Mouse (Mus musculus): Measurements from ENCODE around the gene Vkorc1l1. TPM values are rescaled to one million over a fixed set of nuclear protein-coding genes. Genes with fewer than 3 reads are reported as not detected.

The Vkorc1l1 gene
- polyA plus RNA-seq, 1 experiment: not detected

- TF ChIP-seq POLR2A (IDR thresholded peaks at IDR 0.05; ENCODE audit: insufficient read depth, low read depth, low read length) (no peak), CTCF (IDR thresholded peaks at IDR 0.05; ENCODE audit: insufficient read depth, low read depth, low read length) (no peak)
- no peak overlapping the region for H3K4me3 ChIP-seq (ENCODE audit: insufficient read depth, low read depth, low read length)
- 15% methylated on average over 3 of the region's 3 CpGs for WGBS
These were observed 24.7 kb downstream of the Vkorc1l1 start for GRCm38 (mm10) chr5:129966448-129966847.

DNA sequence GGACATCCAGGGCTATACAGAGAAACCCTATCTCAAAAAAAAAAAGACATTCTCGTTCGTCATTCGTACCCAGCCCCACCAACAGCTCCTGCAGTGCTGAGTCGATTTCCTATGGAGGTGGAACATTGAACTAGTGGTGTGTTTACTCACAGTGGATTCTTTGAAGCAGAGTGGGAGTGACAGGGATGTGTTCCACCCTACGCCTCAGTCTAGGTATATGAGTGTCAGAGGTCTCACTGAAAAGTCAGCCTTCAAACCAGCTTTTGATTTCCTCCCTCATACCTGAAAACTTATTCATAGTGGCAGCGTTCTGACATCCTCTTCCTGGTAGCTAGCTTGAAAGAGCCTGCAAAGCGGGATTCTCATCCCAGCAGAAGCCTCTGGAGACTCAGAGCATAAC lies 26.6 kb downstream of the Vkorc1l1 start:
- no peak overlapping the region for H3K4me3 ChIP-seq (ENCODE audit: insufficient read depth, low read depth, low read length)
- WGBS: 75% methylated on average over 7 of the region's 7 CpGs
- H3K27ac ChIP-seq (ENCODE audit: insufficient read depth, low read depth, low read length): no peak overlapping the region
- H3K4me1 ChIP-seq (ENCODE audit: control insufficient read depth, insufficient read depth, low read length): peaks cover 2% of the 10 kb centered on the region
- TF ChIP-seq POLR2A (IDR thresholded peaks at IDR 0.05; ENCODE audit: insufficient read depth, low read depth, low read length) (no peak), CTCF (IDR thresholded peaks at IDR 0.05; ENCODE audit: insufficient read depth, low read depth, low read length) (no peak)

More at GRCm38 (mm10) chr5:129966448-129966847, 24.7 kb downstream of the Vkorc1l1 start:
- H3K4me1 ChIP-seq (ENCODE audit: control insufficient read depth, insufficient read depth, low read length): peaks cover 2% of the 10 kb centered on the region
- no peak overlapping the region for H3K27ac ChIP-seq (ENCODE audit: insufficient read depth, low read depth, low read length)

- no peak overlapping the region for H3K27ac ChIP-seq (ENCODE audit: insufficient read depth, low read depth, low read length)
- H3K4me3 ChIP-seq (ENCODE audit: insufficient read depth, low read depth, low read length): no peak overlapping the region
- peaks cover 1% of the 10 kb centered on the region for H3K4me1 ChIP-seq (ENCODE audit: control insufficient read depth, insufficient read depth, low read length)
- 83% methylated on average over 4 of the region's 4 CpGs for WGBS
- TF ChIP-seq CTCF (IDR thresholded peaks at IDR 0.05; ENCODE audit: insufficient read depth, low read depth, low read length): no peak
- TF ChIP-seq POLR2A (IDR thresholded peaks at IDR 0.05; ENCODE audit: insufficient read depth, low read depth, low read length): no peak
These were observed 29.7 kb downstream of the Vkorc1l1 start for GRCm38 (mm10) chr5:129971491-129971890.

DNA sequence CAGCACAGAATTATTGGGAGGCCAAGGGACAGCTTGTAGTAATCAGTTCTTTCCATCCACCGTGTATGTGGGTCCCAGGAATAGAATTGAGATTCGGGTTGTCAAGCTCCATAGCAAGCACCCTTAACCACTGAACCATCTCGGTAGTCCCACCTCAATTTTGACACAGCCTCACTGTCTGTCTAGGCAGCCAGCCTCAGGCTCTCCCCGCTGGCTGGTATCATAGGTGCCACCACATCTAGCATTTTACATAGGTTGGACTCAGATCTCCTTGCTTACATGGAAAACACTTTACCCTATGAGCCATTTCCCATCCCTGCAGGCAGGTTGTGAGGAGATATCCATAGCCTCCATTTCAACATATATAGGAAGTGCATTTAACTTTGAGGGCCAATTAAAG lies 32.6 kb downstream of the Vkorc1l1 start:
- TF ChIP-seq POLR2A (IDR thresholded peaks at IDR 0.05; ENCODE audit: insufficient read depth, low read depth, low read length) (no peak), CTCF (IDR thresholded peaks at IDR 0.05; ENCODE audit: insufficient read depth, low read depth, low read length) (no peak)
- Histone ChIP-seq H3K27ac (ENCODE audit: insufficient read depth, low read depth, low read length) (no peak overlapping the region), H3K4me3 (ENCODE audit: insufficient read depth, low read depth, low read length) (no peak overlapping the region), H3K4me1 (ENCODE audit: control insufficient read depth, insufficient read depth, low read length) (no peaks in the 10 kb centered on the region)
- 90% methylated on average over 4 of the region's 4 CpGs for WGBS

DNA sequence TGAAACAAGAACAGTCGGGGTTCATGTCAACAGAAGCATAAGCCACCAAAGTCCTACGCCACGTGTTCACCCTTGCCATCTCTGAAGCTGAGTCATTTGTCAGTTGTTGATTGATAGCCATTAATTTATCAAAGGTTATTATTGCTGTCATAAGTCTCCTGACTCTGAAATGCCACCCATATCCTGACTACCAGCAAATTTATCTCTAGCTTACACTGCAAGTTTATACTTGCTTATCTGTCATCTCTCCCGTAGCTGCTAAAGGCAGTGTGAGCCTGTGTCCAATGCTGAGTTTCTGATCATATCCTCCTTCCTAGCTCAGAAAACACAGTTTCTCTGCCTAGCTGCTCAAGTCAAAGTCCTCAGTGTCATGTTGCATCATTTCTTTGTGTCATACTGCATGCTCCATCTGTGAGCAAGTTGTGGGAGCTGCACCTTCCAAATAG lies 33.1 kb downstream of the Vkorc1l1 start:
- no peaks in the 10 kb centered on the region for H3K4me1 ChIP-seq (ENCODE audit: control insufficient read depth, insufficient read depth, low read length)
- H3K27ac ChIP-seq (ENCODE audit: insufficient read depth, low read depth, low read length): no peak overlapping the region
- TF ChIP-seq CTCF (IDR thresholded peaks at IDR 0.05; ENCODE audit: insufficient read depth, low read depth, low read length): no peak
- TF ChIP-seq POLR2A (IDR thresholded peaks at IDR 0.05; ENCODE audit: insufficient read depth, low read depth, low read length): no peak
- no peak overlapping the region for H3K4me3 ChIP-seq (ENCODE audit: insufficient read depth, low read depth, low read length)
- 94% methylated on average over 4 of the region's 4 CpGs for WGBS

- Histone ChIP-seq H3K27ac (ENCODE audit: insufficient read depth, low read depth, low read length) (no peak overlapping the region), H3K4me3 (ENCODE audit: insufficient read depth, low read depth, low read length) (no peak overlapping the region), H3K4me1 (ENCODE audit: control insufficient read depth, insufficient read depth, low read length) (no peaks in the 10 kb centered on the region)
- WGBS: 90% methylated on average over 4 of the region's 4 CpGs
- TF ChIP-seq POLR2A (IDR thresholded peaks at IDR 0.05; ENCODE audit: insufficient read depth, low read depth, low read length): no peak
- TF ChIP-seq CTCF (IDR thresholded peaks at IDR 0.05; ENCODE audit: insufficient read depth, low read depth, low read length): no peak
These were observed 36.0 kb downstream of the Vkorc1l1 start for GRCm38 (mm10) chr5:129977768-129978167.

- Histone ChIP-seq H3K4me1 (ENCODE audit: control insufficient read depth, insufficient read depth, low read length) (no peaks in the 10 kb centered on the region), H3K4me3 (ENCODE audit: insufficient read depth, low read depth, low read length) (no peak overlapping the region), H3K27ac (ENCODE audit: insufficient read depth, low read depth, low read length) (no peak overlapping the region)
- TF ChIP-seq CTCF (IDR thresholded peaks at IDR 0.05; ENCODE audit: insufficient read depth, low read depth, low read length): no peak
- no peak for TF ChIP-seq POLR2A (IDR thresholded peaks at IDR 0.05; ENCODE audit: insufficient read depth, low read depth, low read length)
- 89% methylated on average over 5 of the region's 5 CpGs for WGBS
These were observed 36.8 kb downstream of the Vkorc1l1 start for GRCm38 (mm10) chr5:129978608-129979007.

- TF ChIP-seq POLR2A (IDR thresholded peaks at IDR 0.05; ENCODE audit: insufficient read depth, low read depth, low read length) (no peak), CTCF (IDR thresholded peaks at IDR 0.05; ENCODE audit: insufficient read depth, low read depth, low read length) (no peak)
- no peak overlapping the region for H3K4me3 ChIP-seq (ENCODE audit: insufficient read depth, low read depth, low read length)
- no peaks in the 10 kb centered on the region for H3K4me1 ChIP-seq (ENCODE audit: control insufficient read depth, insufficient read depth, low read length)
- no peak overlapping the region for H3K27ac ChIP-seq (ENCODE audit: insufficient read depth, low read depth, low read length)
- WGBS: 55% methylated on average over 3 of the region's 3 CpGs
These were observed 38.4 kb downstream of the Vkorc1l1 start for GRCm38 (mm10) chr5:129980216-129980615.

- Histone ChIP-seq H3K27ac (ENCODE audit: insufficient read depth, low read depth, low read length) (no peak overlapping the region), H3K4me3 (ENCODE audit: insufficient read depth, low read depth, low read length) (no peak overlapping the region), H3K4me1 (ENCODE audit: control insufficient read depth, insufficient read depth, low read length) (no peaks in the 10 kb centered on the region)
- TF ChIP-seq POLR2A (IDR thresholded peaks at IDR 0.05; ENCODE audit: insufficient read depth, low read depth, low read length) (no peak), CTCF (IDR thresholded peaks at IDR 0.05; ENCODE audit: insufficient read depth, low read depth, low read length) (no peak)
- 76% methylated on average over 13 of the region's 13 CpGs for WGBS
These were observed 47.6 kb downstream of the Vkorc1l1 start for GRCm38 (mm10) chr5:129989376-129989775.

GRCm38 (mm10) chr5:129991898-129992297 lies 50.1 kb downstream of the Vkorc1l1 start:
- no peak for TF ChIP-seq POLR2A (IDR thresholded peaks at IDR 0.05; ENCODE audit: insufficient read depth, low read depth, low read length)
- TF ChIP-seq CTCF (IDR thresholded peaks at IDR 0.05; ENCODE audit: insufficient read depth, low read depth, low read length): no peak
- WGBS: 96% methylated on average over 5 of the region's 5 CpGs
- Histone ChIP-seq H3K4me1 (ENCODE audit: control insufficient read depth, insufficient read depth, low read length) (no peaks in the 10 kb centered on the region), H3K4me3 (ENCODE audit: insufficient read depth, low read depth, low read length) (no peak overlapping the region), H3K27ac (ENCODE audit: insufficient read depth, low read depth, low read length) (no peak overlapping the region)

Data from olfactory bulb, adult 2 months (tissue).